Mouse (Mus musculus) left cerebral cortex, postnatal 36 days (tissue): ENCODE data around the gene Ppef2. TPM values are rescaled to one million over a fixed set of nuclear protein-coding genes. Genes with fewer than 3 reads are reported as not detected.

Source experiments
- DNase-seq, 2 experiments: peaks; one replicate each; pipeline ENCODE4 v3.0.0; 2021 to 2022; ENCODE audit warnings: low spot score in 2 of 2, mixed read lengths in 1 of 2
- intact Hi-C: fragments of 180-260 bp; cut with DNase I; formaldehyde crosslinking; loops from one replicate; pipeline ENCODE4 v1.15.1; 2025
- total RNA-seq, 2 experiments: library from RNA; stranded (reverse); gene quantifications; 2 replicates each; pipeline ENCODE4 v1.2.3; 2021

Ppef2 gene
- total RNA-seq, 2 experiments from 2014 or later = 0.52 to 0.61 TPM

DNA sequence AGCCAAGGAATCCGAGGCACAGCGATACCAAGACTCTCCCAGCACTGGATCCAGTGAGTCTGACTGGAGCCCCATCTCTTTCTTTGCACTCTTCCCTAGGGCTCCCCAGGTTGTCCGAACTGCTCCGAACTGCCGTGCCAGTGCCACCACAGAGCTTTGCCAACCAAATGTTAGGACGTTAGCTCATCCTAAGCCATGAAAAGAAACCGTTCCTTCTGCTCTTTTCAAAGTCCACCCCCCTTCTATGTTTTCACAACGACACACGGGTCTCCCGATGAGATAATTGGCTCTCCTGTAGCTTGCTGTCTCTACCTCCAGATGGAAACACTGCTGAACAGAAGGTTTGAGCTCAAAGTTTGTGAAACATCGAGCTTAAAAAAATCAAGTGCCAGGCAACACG lies 15.3 kb downstream of the Ppef2 start:
- intact Hi-C loops = no loop called here
- peak in 1 of 2 experiments; percentile 31 for DNase-seq

GRCm38 (mm10) chr5:92239333-92240232 lies 16.5 kb downstream of the Ppef2 start:
- intact Hi-C loops = loop anchor here (5.0 kb wide), 1 partner anchor 42 kb away; no protein-coding TSS in a partner anchor
- DNase-seq = peak; percentile 54 to 75

GRCm38 (mm10) chr5:92234939-92235557 lies 21.0 kb downstream of the Ppef2 start:
- no peak for DNase-seq
- intact Hi-C loops = loop anchor here (5.0 kb wide), 1 partner anchor 38 kb away; no protein-coding TSS in a partner anchor

DNA sequence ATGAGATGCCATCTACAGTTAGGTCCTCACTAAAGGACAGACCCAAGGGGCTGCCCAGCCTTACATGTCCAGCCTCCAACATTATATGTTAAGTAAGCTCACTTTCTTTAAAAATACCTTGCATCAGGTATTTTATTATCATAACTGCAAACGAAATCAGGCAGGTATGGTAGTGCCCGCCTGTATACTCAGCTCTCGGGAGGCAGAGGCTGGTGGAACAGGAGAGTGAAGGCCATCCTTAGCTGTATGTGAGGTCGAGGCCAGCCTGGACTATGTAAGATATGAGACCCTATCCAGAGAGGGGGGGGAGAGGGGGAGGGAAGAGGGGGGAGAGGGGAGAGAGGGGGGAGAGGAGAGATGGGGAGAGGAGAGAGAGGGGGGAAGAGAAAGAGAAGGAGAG lies 22.7 kb downstream of the Ppef2 start:
- intact Hi-C loops = no loop called here
- DNase-seq = no peak

- intact Hi-C loops = no loop called here
- no peak for DNase-seq
These were observed 24.2 kb downstream of the Ppef2 start for GRCm38 (mm10) chr5:92231836-92232235.

GRCm38 (mm10) chr5:92230306-92230705 lies 25.8 kb downstream of the Ppef2 start:
- intact Hi-C loops = no loop called here
- DNase-seq = no peak

DNA sequence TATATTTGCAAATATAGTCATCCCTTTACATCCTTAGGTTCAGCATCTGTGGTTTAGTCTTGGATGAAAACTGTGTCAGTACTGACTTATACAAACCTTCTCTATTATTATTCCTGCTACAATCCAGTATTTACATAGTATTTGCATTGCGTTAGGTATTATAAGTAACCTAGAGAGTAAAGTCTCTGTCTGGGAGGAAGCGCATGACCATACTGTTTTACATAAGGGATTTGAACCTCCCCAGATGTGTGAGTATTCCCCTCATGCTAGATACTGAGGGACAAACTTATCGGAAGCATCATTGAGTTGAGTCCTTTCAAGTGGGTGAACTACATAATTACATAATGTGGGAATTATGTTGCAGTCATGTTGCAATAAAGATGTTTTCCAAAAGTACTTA lies 26.6 kb downstream of the Ppef2 start:
- intact Hi-C loops = no loop called here
- no peak for DNase-seq

GRCm38 (mm10) chr5:92228776-92229175 lies 27.3 kb downstream of the Ppef2 start:
- intact Hi-C loops = no loop called here
- DNase-seq = no peak

DNA sequence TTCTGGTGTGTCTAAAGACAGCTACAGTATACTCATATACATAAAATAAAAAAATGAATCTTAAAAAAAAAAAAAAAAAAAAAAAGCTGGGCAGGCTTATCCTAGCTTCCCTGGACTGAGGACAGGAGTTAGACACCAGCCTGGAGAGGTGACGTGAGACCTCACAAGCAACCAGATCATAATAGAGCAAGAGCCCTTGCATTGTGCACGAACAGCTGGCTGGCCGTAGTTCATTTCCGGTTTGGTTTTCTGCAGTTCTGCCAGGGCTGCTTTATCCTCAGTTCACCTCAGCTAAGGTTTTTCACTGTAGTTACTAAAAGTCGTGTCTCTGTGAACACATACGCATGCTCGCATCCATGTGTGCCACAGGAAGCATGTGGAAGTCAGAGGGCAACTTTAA lies 28.3 kb downstream of the Ppef2 start:
- DNase-seq = no peak
- intact Hi-C loops = no loop called here

GRCm38 (mm10) chr5:92220287-92220902 lies 35.7 kb downstream of the Ppef2 start:
- intact Hi-C loops = no loop called here
- DNase-seq = no peak

DNA sequence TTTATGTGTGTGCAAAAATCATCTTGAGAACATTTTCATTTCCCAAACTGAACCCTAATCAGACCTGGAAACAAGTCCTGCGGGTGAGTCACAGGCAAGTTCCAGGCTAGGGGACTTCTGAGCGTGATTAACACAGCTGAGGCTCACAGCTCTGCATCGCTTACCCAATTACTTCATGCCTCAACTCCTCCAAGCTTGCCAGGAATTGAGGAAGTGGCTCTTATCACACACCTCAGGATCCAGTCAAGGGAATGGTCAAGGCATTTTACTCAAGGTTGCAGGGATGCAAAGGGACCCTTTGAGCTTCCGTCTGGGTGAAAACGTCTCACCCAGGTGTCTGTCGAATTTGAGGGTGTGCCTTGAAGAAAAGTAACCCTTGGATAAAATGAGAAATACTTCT lies 36.3 kb downstream of the Ppef2 start:
- intact Hi-C loops = no loop called here
- DNase-seq = no peak

DNA sequence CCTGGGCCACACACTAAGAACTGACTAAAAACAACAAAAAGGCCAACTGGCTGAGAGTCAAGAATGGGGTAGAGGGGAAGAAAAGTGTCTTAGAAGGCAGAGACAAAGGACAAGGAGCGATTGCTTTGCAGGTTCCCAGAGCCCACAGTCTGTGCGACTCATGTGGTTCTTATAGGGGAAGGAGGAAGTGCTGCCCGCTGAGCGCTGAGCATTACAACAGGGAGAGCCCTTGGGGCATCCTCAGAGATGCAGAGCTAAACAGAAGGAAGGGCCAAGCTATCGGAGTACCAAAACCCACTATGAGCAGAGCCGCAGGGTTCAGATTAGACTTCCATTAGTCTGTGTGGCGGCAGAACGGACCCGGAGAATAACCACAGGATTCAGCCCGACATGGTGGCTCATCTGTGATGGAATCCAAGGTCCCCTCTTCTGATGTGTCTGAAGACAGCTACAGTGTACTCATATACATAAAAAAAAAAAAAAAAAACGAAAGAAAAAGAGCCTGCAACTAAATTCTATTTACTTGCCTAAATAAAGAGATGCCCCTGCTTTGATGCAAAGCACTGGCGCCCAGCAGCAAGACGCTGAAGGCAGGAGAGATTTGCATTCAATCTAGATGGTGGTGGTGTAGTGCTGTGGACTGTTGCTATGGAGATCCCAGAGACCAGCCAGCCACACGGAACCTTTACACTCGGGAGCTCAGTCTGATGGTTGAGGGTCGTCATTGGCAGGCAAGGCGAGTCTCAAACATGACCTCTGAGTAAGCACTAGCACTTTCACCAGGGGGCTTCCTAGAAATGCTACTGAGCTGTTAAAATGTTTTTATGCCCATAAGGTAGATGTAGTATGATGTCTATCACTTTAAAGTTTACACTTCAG lies 36.9 kb downstream of the Ppef2 start:
- DNase-seq = no peak
- intact Hi-C loops = no loop called here

DNA sequence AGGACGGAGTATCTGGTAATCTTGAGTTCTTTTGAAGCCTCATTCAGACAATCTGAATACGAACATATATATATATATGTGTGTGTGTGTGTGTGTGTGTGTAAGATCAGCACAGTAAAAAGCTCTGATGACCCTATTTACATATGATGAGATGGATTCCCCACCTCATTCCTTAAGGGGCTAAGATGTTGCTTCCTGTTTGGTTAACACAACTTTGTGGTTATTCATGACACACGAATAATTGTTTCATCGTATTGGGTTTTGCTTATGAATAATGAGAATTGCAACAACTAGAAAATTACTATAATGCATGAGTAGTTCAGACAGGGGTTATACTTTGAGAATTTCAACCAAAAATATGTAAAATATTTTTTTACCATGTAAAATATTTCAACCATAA lies 40.8 kb downstream of the Ppef2 start, which contains the start of gene U90926:
TSS of gene U90926 (minus strand) at position 101 of the 400 bp plus-strand sequence.
- DNase-seq = no peak
- intact Hi-C loops = no loop called here

DNA sequence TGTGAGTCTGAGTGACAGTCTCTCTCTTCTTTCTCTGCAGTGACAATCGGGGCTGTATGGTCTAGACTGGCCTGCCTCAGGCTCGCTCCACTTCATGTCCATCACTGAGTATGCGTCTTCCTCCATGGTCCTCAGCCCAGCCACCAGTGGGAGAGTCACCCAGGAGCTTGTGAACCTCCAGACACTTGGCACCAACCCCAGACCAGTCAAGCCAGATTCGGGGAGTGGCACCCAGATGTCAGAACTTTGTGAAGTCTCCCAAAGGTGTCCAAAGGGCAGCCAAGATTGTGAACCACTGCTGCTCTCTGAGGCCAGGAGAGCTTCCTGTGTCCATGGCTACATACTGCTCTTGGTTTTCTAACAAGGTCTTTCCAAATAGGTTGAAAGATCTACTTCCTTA lies 43.8 kb downstream of the Ppef2 start:
- DNase-seq = no peak

GRCm38 (mm10) chr5:92210205-92210604 lies 45.9 kb downstream of the Ppef2 start:
- DNase-seq = no peak
- intact Hi-C loops = no loop called here

More for the DNA sequence above, 43.8 kb downstream of the Ppef2 start:
- intact Hi-C loops = no loop called here

- intact Hi-C loops = no loop called here
- no peak for DNase-seq
These were observed 50.0 kb downstream of the Ppef2 start for GRCm38 (mm10) chr5:92206121-92206520.

DNA sequence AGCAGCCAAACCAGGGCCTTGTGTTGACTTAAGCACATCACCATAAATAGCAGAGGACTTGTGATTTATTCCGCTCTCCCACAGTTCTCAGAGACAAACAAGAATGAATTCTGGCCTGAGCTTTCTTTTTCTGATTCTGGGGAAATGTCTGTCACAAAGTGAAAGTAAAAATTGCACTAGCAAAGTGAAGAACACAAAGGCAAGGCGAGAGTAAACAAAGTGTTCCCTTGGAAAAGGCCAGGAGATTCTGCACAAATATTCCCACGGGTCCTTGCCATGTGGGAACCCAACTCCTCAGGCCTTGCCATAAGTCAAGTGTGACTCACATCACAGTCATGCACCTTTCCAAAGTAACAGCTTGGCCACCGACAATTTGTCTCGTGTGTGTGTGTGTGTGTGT lies 50.4 kb downstream of the Ppef2 start:
- no peak for DNase-seq

DNA sequence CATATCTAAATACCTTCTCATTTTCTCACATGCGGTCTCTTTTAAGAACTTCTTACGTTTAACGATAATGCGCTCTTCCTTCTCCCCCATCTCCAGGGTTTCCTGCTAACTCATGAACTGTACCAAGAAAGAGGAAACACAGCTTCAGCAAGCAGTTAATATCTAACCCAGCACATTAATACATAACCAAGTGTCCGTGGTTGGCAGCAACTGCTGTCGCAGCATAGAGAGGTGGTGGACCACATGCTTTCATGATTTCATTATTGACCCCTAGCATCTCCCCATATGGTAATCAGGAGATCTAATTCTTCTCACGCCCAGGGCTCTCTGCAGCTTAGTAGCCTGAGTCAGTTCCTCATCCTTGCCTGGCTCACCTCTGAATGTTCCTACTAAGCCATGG lies 50.9 kb downstream of the Ppef2 start:
- intact Hi-C loops = no loop called here
- DNase-seq = no peak

More for the DNA sequence above, 50.4 kb downstream of the Ppef2 start:
- intact Hi-C loops = no loop called here
